Mouse (Mus musculus) myocyte (in vitro differentiated cells): ENCODE measurements around the gene Kcnmb1. TPM values are rescaled to one million over a fixed set of nuclear protein-coding genes. Genes with fewer than 3 reads are reported as not detected.

Experiments
- H3K27me3 ChIP-seq: one replicate; pipeline ENCODE4 v1.6.1; 2011; ENCODE audit not compliant: control insufficient read depth, insufficient read depth, insufficient read length
- H3K36me3 ChIP-seq: one replicate; pipeline ENCODE4 v1.6.1; 2011; ENCODE audit not compliant: control insufficient read depth, insufficient read depth
- H3K4me2 ChIP-seq: one replicate; pipeline ENCODE4 v1.6.1; 2011; ENCODE audit warnings: low read depth, control low read depth
- H3K4me3 ChIP-seq: one replicate; pipeline ENCODE4 v1.5.1; 2011; ENCODE audit warnings: mild to moderate bottlenecking, control low read depth, moderate library complexity
- H3K79me2 ChIP-seq: one replicate; pipeline ENCODE4 v1.6.1; 2011; ENCODE audit not compliant: control insufficient read depth, insufficient read depth
- H3ac ChIP-seq: one replicate; pipeline ENCODE4 v1.6.1; 2011; ENCODE audit not compliant: control insufficient read depth, insufficient read length
- CEBPB ChIP-seq: IDR thresholded peaks from 2 replicates; pipeline ENCODE4 v1.6.1; 2011; ENCODE audit warnings: mild to moderate bottlenecking, moderate library complexity; ENCODE audit not compliant: poor library complexity, insufficient read depth, severe bottlenecking
- E2F4 ChIP-seq: IDR thresholded peaks from one replicate; pipeline ENCODE4 v1.6.1; 2011; ENCODE audit warnings: mild to moderate bottlenecking, control low read depth, moderate library complexity; ENCODE audit not compliant: insufficient read depth
- MAX ChIP-seq: IDR thresholded peaks from one replicate; pipeline ENCODE4 v1.6.1; 2011; ENCODE audit warnings: low read depth, mild to moderate bottlenecking, control low read depth
- MYOD1 ChIP-seq, 3 experiments: IDR thresholded peaks; one replicate each; pipeline ENCODE4 v1.6.1; 2011; ENCODE audit warnings: control low read depth in 2 of 3, low read depth in 2 of 3, mild to moderate bottlenecking in 2 of 3, moderate library complexity in 1 of 3; ENCODE audit not compliant: insufficient read length in 2 of 3, control insufficient read depth in 1 of 3
- MYOG ChIP-seq, 3 experiments: IDR thresholded peaks; one replicate each; pipeline ENCODE4 v1.6.1; 2011; ENCODE audit warnings: control low read depth in 2 of 3, low read depth in 2 of 3, mild to moderate bottlenecking in 2 of 3; ENCODE audit not compliant: insufficient read length in 2 of 3, control insufficient read depth in 1 of 3, insufficient read depth in 1 of 3
- POLR2A ChIP-seq: IDR thresholded peaks from one replicate; pipeline ENCODE4 v1.6.1; 2011; ENCODE audit warnings: low read depth, mild to moderate bottlenecking, control low read depth, moderate library complexity; ENCODE audit not compliant: insufficient read length
- POLR2AphosphoS2 ChIP-seq: IDR thresholded peaks from one replicate; pipeline ENCODE4 v1.6.1; 2011; ENCODE audit warnings: low read depth, control low read depth; ENCODE audit not compliant: insufficient read length
- REST ChIP-seq: IDR thresholded peaks from one replicate; pipeline ENCODE4 v1.6.1; 2011; ENCODE audit warnings: mild to moderate bottlenecking, control low read depth, moderate library complexity; ENCODE audit not compliant: insufficient read depth, insufficient read length
- SRF ChIP-seq: IDR thresholded peaks from one replicate; pipeline ENCODE4 v1.6.1; 2011; ENCODE audit warnings: low read depth; ENCODE audit not compliant: control insufficient read depth, insufficient read length
- TCF12 ChIP-seq: IDR thresholded peaks from one replicate; pipeline ENCODE4 v1.6.1; 2011; ENCODE audit warnings: mild to moderate bottlenecking, control low read depth; ENCODE audit not compliant: poor library complexity, insufficient read depth, severe bottlenecking
- TCF3 ChIP-seq: IDR thresholded peaks from one replicate; pipeline ENCODE4 v1.6.1; 2011; ENCODE audit warnings: low read depth, control low read depth; ENCODE audit not compliant: insufficient read length
- USF1 ChIP-seq: IDR thresholded peaks from one replicate; pipeline ENCODE4 v1.6.1; 2011; ENCODE audit warnings: low read depth, mild to moderate bottlenecking, control low read depth, moderate library complexity
- polyA plus RNA-seq: library from polyadenylated mRNA; unstranded; fragments of >200 nt; fragmentation: generic; extraction: Trizol; gene quantifications from one replicate; pipeline ENCODE4 v1.2.1, GENCODE M21; 2012; ENCODE audit warnings: missing spikeins

Gene Kcnmb1
- polyA plus RNA-seq, 1 experiment = 0.07 TPM

DNA sequence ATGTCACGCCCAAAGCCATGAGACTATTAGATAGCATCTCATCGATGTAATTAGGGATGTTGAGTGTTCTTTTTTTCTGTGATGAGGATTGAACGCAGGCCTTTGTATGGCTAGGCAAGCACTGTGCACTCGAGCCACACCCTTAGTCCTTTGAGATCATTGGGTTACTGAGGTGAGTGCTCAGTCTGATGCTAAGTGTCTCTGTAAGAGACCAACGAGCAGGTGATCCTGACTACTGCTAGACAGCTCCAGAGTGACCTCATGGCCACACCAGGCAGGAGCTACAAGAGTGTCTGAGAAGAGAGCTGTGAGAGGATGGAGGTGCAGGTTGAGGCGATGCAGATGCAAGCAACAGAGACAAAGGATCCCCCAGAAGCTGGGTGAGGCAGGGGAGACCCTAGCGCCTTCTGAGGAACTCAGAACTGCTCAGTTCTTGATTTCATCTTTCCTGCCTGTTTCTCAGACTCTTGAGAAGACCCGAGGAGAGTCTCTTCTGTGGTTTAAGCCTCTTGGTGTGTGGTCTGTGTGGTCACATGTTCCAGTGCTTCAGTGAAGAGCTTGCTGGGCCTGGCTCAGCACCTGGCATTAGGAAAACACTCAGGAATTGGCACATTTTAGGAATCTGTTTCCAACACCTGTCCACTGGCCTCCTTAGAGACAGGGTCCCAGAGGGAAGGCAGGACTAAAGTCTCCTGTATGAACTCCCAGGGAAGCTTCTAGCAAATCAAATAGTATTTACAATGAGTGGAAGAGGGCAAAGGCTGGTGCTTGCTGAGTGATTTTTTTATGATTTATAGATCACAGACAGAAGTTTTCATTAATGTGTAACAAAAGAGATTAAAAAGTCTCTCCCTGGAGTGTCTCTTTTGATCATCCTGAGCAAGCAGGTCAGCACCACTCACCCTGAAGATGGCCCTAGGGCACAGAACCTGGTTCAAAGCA, 10.9 kb upstream of the Kcnmb1 start:
- Histone ChIP-seq H3K79me2 (no peaks in the 10 kb centered on the region), H3K27me3 (no peaks in the 10 kb centered on the region), H3ac (no peak overlapping the region), H3K4me3 (no peak overlapping the region), H3K36me3 (no peaks in the 10 kb centered on the region), H3K4me2 (no peak overlapping the region)
- TF ChIP-seq SRF = no peak
- no peak for TF ChIP-seq POLR2AphosphoS2
- TF ChIP-seq MAX = no peak
- TF ChIP-seq MYOD1 (IDR thresholded peaks at IDR 0.05; ENCODE audit: control insufficient read depth in 1 of 3, insufficient read length in 2 of 3, low read depth in 2 of 3) = no peak
- TF ChIP-seq TCF12 = no peak

DNA sequence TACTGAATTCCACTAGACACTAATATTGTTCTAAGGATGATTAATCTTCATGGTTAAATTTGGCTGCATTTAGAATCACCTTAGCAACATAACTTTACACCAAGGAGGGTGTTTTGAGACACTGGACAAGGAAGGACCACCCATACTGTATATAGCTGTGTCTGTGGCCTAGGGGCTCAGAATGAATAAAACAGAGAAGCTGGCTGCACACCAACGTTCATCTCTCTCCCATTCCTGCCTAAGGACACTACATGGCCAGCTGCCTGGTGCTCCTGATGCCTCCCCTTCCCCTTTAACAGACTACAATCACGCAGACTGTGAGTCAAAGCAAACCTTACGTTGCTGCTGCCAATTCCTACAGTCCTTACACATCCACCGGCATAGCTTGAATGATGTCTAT, 6.8 kb upstream of the Kcnmb1 start:
- Histone ChIP-seq H3K4me3 (no peak overlapping the region), H3K4me2 (no peak overlapping the region), H3ac (no peak overlapping the region), H3K27me3 (no peaks in the 10 kb centered on the region), H3K79me2 (no peaks in the 10 kb centered on the region), H3K36me3 (no peaks in the 10 kb centered on the region)
- TF ChIP-seq USF1 = no peak
- TF ChIP-seq SRF = no peak
- TF ChIP-seq MYOG (IDR thresholded peaks at IDR 0.05; ENCODE audit: control insufficient read depth in 1 of 3, insufficient read depth in 1 of 3, insufficient read length in 2 of 3, low read depth in 2 of 3) = no peak
- no peak for TF ChIP-seq POLR2A
- no peak for TF ChIP-seq REST
- no peak for TF ChIP-seq POLR2AphosphoS2
- no peak for TF ChIP-seq MYOD1 (IDR thresholded peaks at IDR 0.05; ENCODE audit: control insufficient read depth in 1 of 3, insufficient read length in 2 of 3, low read depth in 2 of 3)
- TF ChIP-seq MAX = no peak
- TF ChIP-seq TCF3 = no peak
- TF ChIP-seq CEBPB = no peak
- TF ChIP-seq E2F4 = no peak
- no peak for TF ChIP-seq TCF12

DNA sequence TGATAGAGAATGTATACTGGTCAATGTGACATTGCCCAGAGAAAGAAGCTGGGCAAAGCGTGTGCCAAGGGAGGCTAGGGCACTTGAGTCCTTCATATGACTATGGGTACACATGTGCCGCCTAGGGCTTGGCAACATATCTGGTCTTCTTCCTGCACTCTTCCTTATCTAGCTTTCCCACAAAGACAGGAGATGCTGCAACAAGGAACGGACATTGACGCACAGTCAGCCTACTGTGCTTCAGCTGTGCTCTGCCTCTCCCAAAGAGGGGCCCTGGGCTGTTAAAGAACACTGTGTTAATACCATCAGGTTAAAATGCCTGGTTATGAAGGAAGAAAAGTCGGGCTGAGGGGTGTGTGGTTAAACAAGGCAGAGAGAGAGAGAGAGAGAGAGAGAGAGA, 6.2 kb upstream of the Kcnmb1 start:
- Histone ChIP-seq H3ac (no peak overlapping the region), H3K27me3 (no peaks in the 10 kb centered on the region), H3K4me3 (no peak overlapping the region), H3K36me3 (no peaks in the 10 kb centered on the region), H3K79me2 (no peaks in the 10 kb centered on the region), H3K4me2 (no peak overlapping the region)
- TF ChIP-seq E2F4 (no peak), POLR2A (no peak), SRF (no peak)

GRCm38 (mm10) chr11:33957595-33957994, 5.2 kb upstream of the Kcnmb1 start:
- no peak overlapping the region for H3ac ChIP-seq
- TF ChIP-seq SRF (no peak), TCF3 (no peak), MYOD1 (IDR thresholded peaks at IDR 0.05; ENCODE audit: control insufficient read depth in 1 of 3, insufficient read length in 2 of 3, low read depth in 2 of 3) (no peak)

DNA sequence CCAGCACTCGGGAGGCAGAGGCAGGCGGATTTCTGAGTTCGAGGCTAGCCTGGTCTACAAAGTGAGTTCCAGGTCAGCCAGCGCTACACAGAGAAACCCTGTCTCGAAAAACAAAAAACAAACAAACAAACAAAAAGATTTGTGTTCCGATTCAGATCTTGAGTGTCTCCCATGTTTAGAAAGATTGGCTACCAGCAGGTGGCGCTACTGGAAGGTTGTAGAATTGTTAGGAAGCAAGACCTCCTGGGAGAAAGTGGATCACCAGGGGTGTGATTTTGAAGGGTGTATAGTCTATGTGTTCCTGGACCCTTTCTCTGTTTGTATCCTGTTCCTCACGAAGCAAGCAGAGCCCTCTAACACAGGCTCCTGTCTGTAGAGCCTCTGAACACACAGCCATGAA, 4.1 kb upstream of the Kcnmb1 start:
- no peaks in the 10 kb centered on the region for H3K27me3 ChIP-seq
- no peaks in the 10 kb centered on the region for H3K36me3 ChIP-seq
- H3ac ChIP-seq = no peak overlapping the region
- no peak overlapping the region for H3K4me2 ChIP-seq
- no peaks in the 10 kb centered on the region for H3K79me2 ChIP-seq
- TF ChIP-seq TCF3 (no peak), USF1 (no peak), MYOG (IDR thresholded peaks at IDR 0.05; ENCODE audit: control insufficient read depth in 1 of 3, insufficient read depth in 1 of 3, insufficient read length in 2 of 3, low read depth in 2 of 3) (no peak), REST (no peak), MAX (no peak), SRF (no peak), POLR2A (no peak), CEBPB (no peak), MYOD1 (IDR thresholded peaks at IDR 0.05; ENCODE audit: control insufficient read depth in 1 of 3, insufficient read length in 2 of 3, low read depth in 2 of 3) (no peak), TCF12 (no peak), E2F4 (no peak), POLR2AphosphoS2 (no peak)
- H3K4me3 ChIP-seq = no peak overlapping the region

More at GRCm38 (mm10) chr11:33957595-33957994, 5.2 kb upstream of the Kcnmb1 start:
- Histone ChIP-seq H3K27me3 (no peaks in the 10 kb centered on the region), H3K36me3 (no peaks in the 10 kb centered on the region), H3K4me3 (no peak overlapping the region), H3K4me2 (no peak overlapping the region), H3K79me2 (no peaks in the 10 kb centered on the region)
